Mouse (Mus musculus) forebrain, postnatal 0 days (tissue): ENCODE data around the gene Gm45902. TPM values are rescaled to one million over a fixed set of nuclear protein-coding genes. Genes with fewer than 3 reads are reported as not detected.

Experiments used
- ATAC-seq: fragments of 200-750 bp; cut with Nextera tagmentation; 2 replicates; pipeline ENCODE4 v1.8.0; 2017; ENCODE audit warnings: mild to moderate bottlenecking, moderate library complexity
- DNase-seq: peaks from one replicate; pipeline ENCODE4 v3.0.0-alpha.2; 2015
- H3K27ac ChIP-seq: fragments of 300-500 bp; sonication (generic); 2 replicates; pipeline ENCODE4 v1.5.1; 2014; ENCODE audit warnings: low read depth, mild to moderate bottlenecking, antibody characterized with exemption, low read length, moderate library complexity, mixed read lengths
- H3K27me3 ChIP-seq: fragments of 300-500 bp; sonication (generic); 2 replicates; pipeline ENCODE4 v1.6.1; 2014; ENCODE audit warnings: mild to moderate bottlenecking, low read length, mixed read lengths; ENCODE audit not compliant: insufficient read depth
- H3K36me3 ChIP-seq: fragments of 300-500 bp; sonication (generic); 2 replicates; pipeline ENCODE4 v1.6.1; 2014; ENCODE audit warnings: mild to moderate bottlenecking, moderate library complexity; ENCODE audit not compliant: insufficient read depth
- H3K4me1 ChIP-seq: fragments of 300-500 bp; sonication (generic); 2 replicates; pipeline ENCODE4 v1.6.1; 2014; ENCODE audit warnings: antibody characterized with exemption; ENCODE audit not compliant: insufficient read depth
- H3K4me2 ChIP-seq: fragments of 300-500 bp; sonication (generic); 2 replicates; pipeline ENCODE4 v1.6.1; 2014; ENCODE audit warnings: low read depth, mild to moderate bottlenecking, moderate library complexity
- H3K4me3 ChIP-seq: fragments of 300-500 bp; sonication (generic); 2 replicates; pipeline ENCODE4 v1.5.1; 2014; ENCODE audit warnings: low read depth, low read length, mixed read lengths
- H3K9ac ChIP-seq: fragments of 300-500 bp; sonication (generic); 2 replicates; pipeline ENCODE4 v1.6.1; 2014; ENCODE audit warnings: mild to moderate bottlenecking
- H3K9me3 ChIP-seq: fragments of 300-500 bp; sonication (generic); 2 replicates; pipeline ENCODE4 v1.6.1; 2016; ENCODE audit warnings: low read length
- CTCF ChIP-seq: sonication (generic); IDR thresholded peaks from 2 replicates; pipeline ENCODE4 v1.5.1; 2016; ENCODE audit warnings: antibody characterized with exemption, control low read depth, low read depth
- WGBS: fragments of 180-500 bp; shearing (Covaris S2); extraction: QIAGEN DNeasy Blood & Tissue Kit; methylation state at CpG from one replicate; pipeline ENCODE4 v1.1.7; 2014; 5-methylcytosine and 5-hydroxymethylcytosine counted together
- polyA plus RNA-seq: library from polyadenylated mRNA; unstranded; fragments of >200 nt; fragmentation: Nextera tagmentation; extraction: Ambion mirVana; gene quantifications from 2 replicates; pipeline ENCODE4 v1.2.1, GENCODE M21; 2015
- total RNA-seq: library from RNA; depleted of rRNA; stranded (reverse); fragments of >200 nt; gene quantifications from 2 replicates; pipeline ENCODE4 v1.2.3, GENCODE M21; 2014; rRNA removed

Gene Gm45902
- total and polyA plus RNA-seq, 2 experiments from 2014 or later = 5.3 to 10.8 TPM

GRCm38 (mm10) chr2:3474861-3475283 is 37.7 kb downstream of the Gm45902 start, which contains the start of gene Suv39h2:
Gene Suv39h2, minus strand, starts transcription at chr2:3475031.
- Histone ChIP-seq H3K36me3 (no peaks in the 10 kb centered on the region), H3K9me3 (no peaks in the 10 kb centered on the region), H3K4me1 (peaks cover 5% of the 10 kb centered on the region; the same call in 1 of the 2 replicates), H3K27ac (peak within 1 kb of the TSS; percentile 84), H3K4me3 (peak within 1 kb of the TSS; percentile 94), H3K9ac (peak within 1 kb of the TSS; percentile 56), H3K27me3 (no peaks in the 10 kb centered on the region), H3K4me2 (peak within 1 kb of the TSS; percentile 53)
- DNase-seq = peak; percentile 97
- TF ChIP-seq CTCF = 0 out of 2 replicates have a peak, but pooled peaks have one; percentile 5
- under 1% methylated on average over 38 of the region's 42 CpGs for WGBS
- peak; percentile 96 for ATAC-seq

DNA sequence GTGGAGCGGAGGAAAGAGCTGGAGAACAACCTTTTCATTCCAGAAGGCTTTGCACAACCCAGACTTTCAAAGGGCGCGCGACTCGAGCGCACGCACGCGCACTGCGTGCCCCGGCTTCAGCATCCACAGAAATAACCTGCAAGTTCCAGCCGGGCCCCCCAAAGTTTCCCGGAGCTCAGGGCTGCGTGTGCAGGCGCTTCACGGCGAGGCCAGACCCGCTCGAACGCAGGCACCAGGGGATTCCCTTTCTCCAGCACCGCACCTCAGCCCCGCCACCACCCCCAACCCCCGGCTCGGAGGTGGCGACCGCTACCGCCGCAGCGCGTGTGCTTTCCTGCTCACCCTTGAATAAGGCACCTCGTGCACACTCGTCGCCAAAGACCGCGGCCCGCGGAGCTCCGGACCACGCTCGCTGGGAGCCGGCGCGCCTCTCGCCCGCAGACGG is 38.2 kb downstream of the Gm45902 start:
- Histone ChIP-seq H3K36me3 (no peaks in the 10 kb centered on the region), H3K27ac (peak overlapping the region; percentile 84), H3K4me2 (peak overlapping the region; percentile 53), H3K27me3 (no peaks in the 10 kb centered on the region), H3K4me3 (peak overlapping the region; percentile 94), H3K4me1 (peaks cover 5% of the 10 kb centered on the region; the same call in 1 of the 2 replicates), H3K9ac (peak overlapping the region; percentile 56), H3K9me3 (no peaks in the 10 kb centered on the region)
- peak; percentile 84 for ATAC-seq
- TF ChIP-seq CTCF = no peak
- peak; percentile 82 for DNase-seq
- WGBS = under 1% methylated on average over 46 of the region's 46 CpGs

DNA sequence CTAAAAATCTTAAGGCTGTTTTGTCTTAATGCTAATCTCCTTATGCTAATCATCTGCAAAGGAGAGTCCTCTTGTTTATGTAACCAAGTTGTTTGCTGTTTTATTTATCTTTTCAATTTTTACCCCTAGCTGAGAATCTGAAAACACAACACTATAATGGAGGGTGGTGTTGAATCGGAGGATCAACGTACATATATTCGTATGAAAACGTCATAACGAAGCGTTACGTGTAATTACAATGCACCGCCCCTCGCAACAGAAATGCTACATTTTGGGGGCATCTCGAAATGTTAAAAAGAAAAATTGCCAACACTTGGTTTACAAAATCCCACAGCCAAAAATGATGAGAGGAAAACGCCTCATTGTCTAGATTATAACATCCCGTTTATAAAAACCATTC is 38.7 kb downstream of the Gm45902 start:
- ATAC-seq (no peak), DNase-seq (no peak)
- H3K27me3 ChIP-seq = no peaks in the 10 kb centered on the region
- no peak overlapping the region for H3K27ac ChIP-seq
- no peaks in the 10 kb centered on the region for H3K9me3 ChIP-seq
- peaks cover 5% of the 10 kb centered on the region; the same call in 1 of the 2 replicates for H3K4me1 ChIP-seq
- peak overlapping the region; percentile 53 for H3K4me2 ChIP-seq
- H3K4me3 ChIP-seq = peak overlapping the region; percentile 94
- no peaks in the 10 kb centered on the region for H3K36me3 ChIP-seq
- no peak for TF ChIP-seq CTCF
- peak overlapping the region; percentile 56 for H3K9ac ChIP-seq
- WGBS = under 1% methylated on average over 12 of the region's 12 CpGs

DNA sequence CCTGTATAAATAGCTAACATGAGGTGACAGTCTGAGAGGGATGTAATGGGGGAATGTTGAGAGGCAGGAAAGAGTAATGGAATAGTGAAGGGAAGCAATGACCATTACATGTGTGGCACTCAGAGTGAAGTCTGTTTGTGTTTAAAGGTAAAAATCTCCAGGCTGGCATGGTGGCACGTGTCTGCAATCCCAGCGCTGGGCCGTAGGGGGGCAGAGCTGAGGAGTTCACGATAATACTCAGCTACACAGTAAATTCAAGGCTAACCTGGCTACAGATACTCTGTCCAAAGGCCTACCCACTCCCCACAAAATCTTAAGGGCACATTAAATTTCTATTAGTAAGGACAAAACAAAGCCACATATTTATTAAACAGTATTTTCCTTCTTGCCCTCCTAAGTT is 56.0 kb downstream of the Gm45902 start:
- Histone ChIP-seq H3K27me3 (no peaks in the 10 kb centered on the region), H3K4me1 (no peaks in the 10 kb centered on the region), H3K4me3 (no peak overlapping the region), H3K36me3 (peaks cover 30% of the 10 kb centered on the region), H3K9me3 (no peaks in the 10 kb centered on the region), H3K4me2 (no peak overlapping the region), H3K27ac (no peak overlapping the region), H3K9ac (no peak overlapping the region)
- ATAC-seq = no peak
- 79% methylated on average over 4 of the region's 4 CpGs for WGBS
- no peak for DNase-seq
- TF ChIP-seq CTCF = no peak; the same call in 1 of the 2 replicates

Other genes with a start within 250 kb of the Gm45902 start
- 92.8 and 94.0 TPM in 2 replicates for gene Nmt2, start 228.6 kb downstream of the Gm45902 start, total RNA-seq
- 80.4 and 101 TPM in 2 replicates for gene Nmt2, start 228.6 kb downstream of the Gm45902 start, polyA plus RNA-seq
- 11.8 and 13.5 TPM in 2 replicates for gene Rpp38, start 180.1 kb downstream of the Gm45902 start, total RNA-seq
- gene Rpp38, start 180.1 kb downstream of the Gm45902 start, polyA plus RNA-seq = 9.4 and 9.8 TPM in 2 replicates
- gene Acbd7, start 176.6 kb downstream of the Gm45902 start, total RNA-seq = 4.1 TPM in 1 of 2 replicates, not detected in the other
- gene Acbd7, start 176.6 kb downstream of the Gm45902 start, polyA plus RNA-seq = 4.3 and 5.7 TPM in 2 replicates
- gene Olah, start 115.6 kb downstream of the Gm45902 start, total RNA-seq = not detected in 2 replicates
- 0.13 TPM in 1 of 2 replicates, not detected in the other for gene Olah, start 115.6 kb downstream of the Gm45902 start, polyA plus RNA-seq
- 6.4 and 13.2 TPM in 2 replicates for gene Meig1, start 90.1 kb downstream of the Gm45902 start, total RNA-seq
- 20.8 and 25.3 TPM in 2 replicates for gene Meig1, start 90.1 kb downstream of the Gm45902 start, polyA plus RNA-seq
- gene Dclre1c, start 88.7 kb downstream of the Gm45902 start, total RNA-seq = 8.6 and 9.5 TPM in 2 replicates
- 4.1 and 6.8 TPM in 2 replicates for gene Dclre1c, start 88.7 kb downstream of the Gm45902 start, polyA plus RNA-seq
- gene Suv39h2, start 37.8 kb downstream of the Gm45902 start, total RNA-seq = 6.8 and 12.1 TPM in 2 replicates
- 7.6 and 8.8 TPM in 2 replicates for gene Suv39h2, start 37.8 kb downstream of the Gm45902 start, polyA plus RNA-seq
- 63.1 and 67.0 TPM in 2 replicates for gene Hspa14, start within 50 bp of the Gm45902 start, total RNA-seq
- 49.1 and 50.9 TPM in 2 replicates for gene Hspa14, start within 50 bp of the Gm45902 start, polyA plus RNA-seq
- 0.71 and 0.92 TPM in 2 replicates for gene Cdnf, start 240 bp upstream of the Gm45902 start, total RNA-seq
- gene Cdnf, start 240 bp upstream of the Gm45902 start, polyA plus RNA-seq = 0.16 and 0.35 TPM in 2 replicates
- gene Fam107b, start 57.7 kb upstream of the Gm45902 start, total RNA-seq = 60.2 and 63.4 TPM in 2 replicates
- gene Fam107b, start 57.7 kb upstream of the Gm45902 start, polyA plus RNA-seq = 31.2 and 37.1 TPM in 2 replicates